Mouse (Mus musculus): ENCODE results near the gene Apoe. TPM values are rescaled to one million over a fixed set of nuclear protein-coding genes. Genes with fewer than 3 reads are reported as not detected.

Apoe gene
- polyA plus RNA-seq, 1 experiment from 2014 or later = 596 TPM

DNA sequence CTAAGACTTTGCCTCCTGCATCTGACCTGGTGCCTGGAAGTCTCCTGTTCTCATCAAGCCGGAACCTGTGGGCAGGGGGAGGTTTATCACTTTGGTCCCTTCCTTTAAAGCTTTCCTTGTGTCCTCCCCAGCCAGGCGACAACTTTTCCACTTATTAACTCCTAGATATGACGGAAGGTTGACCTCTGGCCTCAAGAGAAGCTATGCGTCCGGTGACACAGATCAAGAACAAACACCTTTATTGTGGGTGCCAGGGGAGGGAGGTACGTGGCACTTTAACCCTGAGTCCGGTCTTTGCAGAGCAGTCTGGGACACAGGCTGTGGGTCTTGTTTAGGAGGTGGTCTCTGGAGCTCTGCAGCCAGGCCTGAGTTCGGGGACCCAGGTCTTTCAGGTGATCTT, 21.1 kb downstream of the Apoe start, which contains the start of gene Apoc2:
Apoc2 (minus strand) TSS at position 70 of the 400 bp plus-strand sequence.
- Histone ChIP-seq H3K27ac (no peak within 1 kb of the TSS), H3K4me1 (replicated peaks) (peaks cover 5% of the 10 kb centered on the region; the same call in 1 of the 2 replicates)

DNA sequence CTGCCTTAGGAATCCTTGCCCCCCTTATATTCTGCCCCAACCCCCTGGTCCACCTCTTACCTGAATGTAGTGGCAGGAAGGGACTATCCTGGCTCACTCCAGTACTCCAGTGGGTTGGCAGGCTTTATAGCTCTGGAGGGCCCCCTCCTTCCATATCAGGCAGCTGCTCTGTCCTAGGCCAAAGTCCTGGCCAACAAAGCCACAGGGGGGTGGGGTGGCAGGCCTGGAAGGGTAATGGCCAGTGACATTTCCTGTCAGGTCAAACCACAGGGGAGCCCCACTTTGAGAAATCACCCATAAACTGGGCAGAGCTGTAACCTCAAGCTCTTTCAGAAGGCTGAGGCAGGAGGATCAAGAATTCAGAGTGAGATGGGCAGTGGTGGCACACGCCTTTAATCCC, 22.3 kb downstream of the Apoe start:
- Histone ChIP-seq H3K27ac (no peak overlapping the region), H3K9ac (no peak overlapping the region), H3K9me3 (replicated peaks) (no peaks in the 10 kb centered on the region), H3K4me2 (no peak overlapping the region), H3K4me1 (replicated peaks) (peaks cover 5% of the 10 kb centered on the region; the same call in 1 of the 2 replicates), H3K4me3 (no peak overlapping the region), H3K27me3 (no peaks in the 10 kb centered on the region), H3K36me3 (no peaks in the 10 kb centered on the region)
- no peak for ATAC-seq (replicated peaks; ENCODE audit: insufficient number of reproducible peaks, insufficient read depth, low FRiP score, low read depth)
- 77% methylated on average over 1 of the region's 1 CpGs for WGBS

More for the DNA sequence above, 21.1 kb downstream of the Apoe start, which contains the start of gene Apoc2:
- no peak within 1 kb of the TSS for H3K9ac ChIP-seq
- no peaks in the 10 kb centered on the region for H3K27me3 ChIP-seq
- H3K4me2 ChIP-seq = no peak within 1 kb of the TSS
- ATAC-seq (replicated peaks; ENCODE audit: insufficient number of reproducible peaks, insufficient read depth, low FRiP score, low read depth) = no peak
- H3K9me3 ChIP-seq (replicated peaks) = no peaks in the 10 kb centered on the region
- H3K4me3 ChIP-seq = no peak within 1 kb of the TSS
- WGBS = 64% methylated on average over 8 of the region's 8 CpGs
- no peaks in the 10 kb centered on the region for H3K36me3 ChIP-seq

- Histone ChIP-seq H3K4me3 (no peak overlapping the region), H3K4me2 (no peak overlapping the region), H3K27me3 (no peaks in the 10 kb centered on the region), H3K27ac (no peak overlapping the region), H3K9me3 (replicated peaks) (no peaks in the 10 kb centered on the region), H3K4me1 (replicated peaks) (no peaks in the 10 kb centered on the region), H3K36me3 (no peaks in the 10 kb centered on the region), H3K9ac (no peak overlapping the region)
- WGBS = 74% methylated on average over 10 of the region's 10 CpGs
- ATAC-seq (replicated peaks; ENCODE audit: insufficient number of reproducible peaks, insufficient read depth, low FRiP score, low read depth) = no peak
These were observed 23.2 kb downstream of the Apoe start for GRCm38 (mm10) chr7:19675824-19676223.

- Histone ChIP-seq H3K27ac (no peak overlapping the region), H3K4me2 (no peak overlapping the region), H3K4me3 (no peak overlapping the region), H3K27me3 (no peaks in the 10 kb centered on the region), H3K36me3 (no peaks in the 10 kb centered on the region), H3K4me1 (replicated peaks) (peaks cover 5% of the 10 kb centered on the region), H3K9ac (no peak overlapping the region), H3K9me3 (replicated peaks) (no peaks in the 10 kb centered on the region)
- WGBS = 52% methylated on average over 14 of the region's 14 CpGs
- ATAC-seq (replicated peaks; ENCODE audit: insufficient number of reproducible peaks, insufficient read depth, low FRiP score, low read depth) = no peak
These were observed 25.8 kb downstream of the Apoe start for GRCm38 (mm10) chr7:19673083-19673699.

DNA sequence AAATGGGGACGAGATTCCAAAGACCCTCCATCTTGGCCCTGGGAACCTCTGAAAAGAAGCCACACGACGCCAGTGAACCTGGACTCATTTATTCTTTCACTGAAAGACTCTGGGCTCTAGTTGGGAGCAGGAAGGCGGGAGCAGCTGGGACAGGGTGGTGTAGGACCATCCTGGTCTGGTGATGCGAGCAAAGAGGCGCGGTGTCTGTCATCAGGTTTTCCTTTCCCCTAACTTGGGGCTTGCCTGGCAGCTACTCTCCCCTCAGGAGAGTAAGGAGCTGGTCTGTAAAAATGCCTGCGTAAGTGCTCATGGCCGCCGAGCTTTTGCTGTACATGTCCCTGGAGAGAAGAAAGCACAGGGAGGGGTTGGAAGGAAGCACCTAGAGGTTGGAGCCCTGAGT, 27.5 kb downstream of the Apoe start:
- no peak overlapping the region for H3K27ac ChIP-seq
- no peak for ATAC-seq (replicated peaks; ENCODE audit: insufficient number of reproducible peaks, insufficient read depth, low FRiP score, low read depth)
- no peak overlapping the region for H3K4me3 ChIP-seq
- no peaks in the 10 kb centered on the region for H3K27me3 ChIP-seq
- no peak overlapping the region for H3K9ac ChIP-seq
- WGBS = 71% methylated on average over 10 of the region's 10 CpGs
- H3K36me3 ChIP-seq = no peaks in the 10 kb centered on the region
- H3K4me1 ChIP-seq (replicated peaks) = peaks cover 5% of the 10 kb centered on the region
- no peak overlapping the region for H3K4me2 ChIP-seq
- no peaks in the 10 kb centered on the region for H3K9me3 ChIP-seq (replicated peaks)

GRCm38 (mm10) chr7:19668947-19669721, 29.9 kb downstream of the Apoe start:
- Histone ChIP-seq H3K4me1 (replicated peaks) (peaks cover 13% of the 10 kb centered on the region), H3K9me3 (replicated peaks) (no peaks in the 10 kb centered on the region), H3K36me3 (no peaks in the 10 kb centered on the region), H3K4me2 (peak overlapping the region; percentile 48), H3K4me3 (no peak overlapping the region), H3K9ac (0 out of 2 replicates have a peak overlapping the region, but pooled peaks have one; percentile 8), H3K27ac (peak overlapping the region; percentile 53), H3K27me3 (no peaks in the 10 kb centered on the region)
- ATAC-seq (replicated peaks; ENCODE audit: insufficient number of reproducible peaks, insufficient read depth, low FRiP score, low read depth) = peak; percentile 69
- 5% methylated on average over 10 of the region's 10 CpGs for WGBS

- no peak for ATAC-seq (replicated peaks; ENCODE audit: insufficient number of reproducible peaks, insufficient read depth, low FRiP score, low read depth)
- H3K4me2 ChIP-seq = no peak overlapping the region
- H3K4me1 ChIP-seq (replicated peaks) = peaks cover 28% of the 10 kb centered on the region
- no peak overlapping the region for H3K27ac ChIP-seq
- H3K27me3 ChIP-seq = no peaks in the 10 kb centered on the region
- WGBS = 75% methylated on average over 2 of the region's 2 CpGs
- no peaks in the 10 kb centered on the region for H3K36me3 ChIP-seq
- no peak overlapping the region for H3K4me3 ChIP-seq
- no peak overlapping the region for H3K9ac ChIP-seq
- H3K9me3 ChIP-seq (replicated peaks) = no peaks in the 10 kb centered on the region
These were observed 31.6 kb downstream of the Apoe start for GRCm38 (mm10) chr7:19667434-19667833.

DNA sequence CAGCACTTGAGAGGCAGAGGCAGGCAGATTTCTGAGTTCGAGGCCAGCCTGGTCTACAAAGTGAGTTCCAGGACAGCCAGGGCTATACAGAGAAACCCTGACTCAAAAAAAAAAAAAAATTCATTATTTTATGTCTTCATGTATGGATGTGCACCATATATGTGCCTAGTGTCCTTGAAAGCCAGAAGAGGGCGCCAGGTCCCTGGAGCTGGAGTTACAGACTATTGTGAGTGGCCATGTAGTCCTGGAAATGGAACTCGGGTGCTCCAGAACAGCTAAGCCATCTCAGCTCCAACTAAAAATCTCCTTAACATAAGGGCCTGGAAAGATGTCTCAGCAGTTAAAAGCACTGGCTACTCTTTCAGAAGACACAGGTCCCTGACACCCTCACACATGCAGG, 32.2 kb downstream of the Apoe start:
- H3K4me3 ChIP-seq = no peak overlapping the region
- peaks cover 33% of the 10 kb centered on the region for H3K4me1 ChIP-seq (replicated peaks)
- 65% methylated on average over 3 of the region's 3 CpGs for WGBS
- no peak for ATAC-seq (replicated peaks; ENCODE audit: insufficient number of reproducible peaks, insufficient read depth, low FRiP score, low read depth)
- H3K36me3 ChIP-seq = 0 out of 2 replicates have a peak, but pooled peaks cover 3% of the 10 kb centered on the region
- no peak overlapping the region for H3K9ac ChIP-seq
- H3K4me2 ChIP-seq = no peak overlapping the region
- H3K27ac ChIP-seq = no peak overlapping the region
- no peaks in the 10 kb centered on the region for H3K27me3 ChIP-seq
- no peaks in the 10 kb centered on the region for H3K9me3 ChIP-seq (replicated peaks)

DNA sequence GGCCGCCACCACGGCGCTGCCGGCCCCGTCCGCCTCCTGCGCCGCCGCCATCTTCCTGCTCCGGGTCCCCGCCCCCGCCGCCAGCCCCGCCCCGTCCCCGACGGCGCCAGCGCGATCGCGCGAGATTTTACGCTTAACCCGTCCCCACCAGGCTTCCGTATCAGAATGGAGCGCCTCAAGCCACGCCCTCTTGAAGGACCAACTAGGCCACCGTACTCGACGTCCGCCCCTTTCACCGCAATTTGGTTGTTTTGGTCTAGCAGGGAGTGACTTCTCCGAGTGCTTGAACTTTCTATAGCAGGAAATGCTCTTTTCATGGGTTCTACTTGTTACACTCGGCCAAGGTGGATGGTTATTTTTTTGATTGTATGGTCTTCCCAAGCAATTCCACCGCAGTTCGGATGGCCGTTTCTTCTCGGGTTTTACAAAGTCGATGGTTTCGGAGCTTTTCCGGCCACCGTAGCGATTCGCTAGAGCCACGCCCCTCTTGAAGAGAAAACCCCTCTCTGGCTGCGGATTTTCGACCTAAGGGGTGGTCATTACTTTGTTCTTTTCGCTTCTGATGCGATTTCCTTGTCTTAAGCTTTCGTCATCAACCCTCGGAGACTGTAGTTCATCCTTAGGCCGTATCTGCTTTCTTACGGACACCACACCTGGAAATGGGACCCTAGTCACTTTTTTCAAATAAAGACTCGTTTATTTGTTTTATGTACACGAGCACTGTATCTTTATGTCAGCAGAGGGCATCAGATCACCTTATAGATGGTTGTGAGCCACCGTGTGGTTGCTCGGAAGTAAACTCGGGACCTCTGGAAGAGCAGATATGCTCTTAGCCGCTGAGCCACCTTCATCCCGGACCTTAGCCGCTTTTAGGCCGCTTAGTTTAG, 33.8 kb downstream of the Apoe start, which contains the start of gene Clptm1:
Clptm1 (minus strand) TSS at position 79 of the 887 bp plus-strand sequence.
- WGBS = under 1% methylated on average over 63 of the region's 63 CpGs
- H3K36me3 ChIP-seq = 0 out of 2 replicates have a peak, but pooled peaks cover 4% of the 10 kb centered on the region
- peaks cover 33% of the 10 kb centered on the region for H3K4me1 ChIP-seq (replicated peaks)
- no peaks in the 10 kb centered on the region for H3K27me3 ChIP-seq
- H3K9me3 ChIP-seq (replicated peaks) = no peaks in the 10 kb centered on the region
- ATAC-seq (replicated peaks; ENCODE audit: insufficient number of reproducible peaks, insufficient read depth, low FRiP score, low read depth) = peak; percentile 86
- H3K4me2 ChIP-seq = peak within 1 kb of the TSS; percentile 88
- peak within 1 kb of the TSS; percentile 97 for H3K4me3 ChIP-seq
- peak within 1 kb of the TSS; percentile 96 for H3K9ac ChIP-seq
- peak within 1 kb of the TSS; percentile 90 for H3K27ac ChIP-seq

- peak; percentile 44 for ATAC-seq (replicated peaks; ENCODE audit: insufficient number of reproducible peaks, insufficient read depth, low FRiP score, low read depth)
- 1% methylated on average over 37 of the region's 37 CpGs for WGBS
These were observed 34.5 kb downstream of the Apoe start for GRCm38 (mm10) chr7:19664455-19664954.

More at GRCm38 (mm10) chr7:19664455-19664954, 34.5 kb downstream of the Apoe start:
- Histone ChIP-seq H3K27ac (peak overlapping the region; percentile 90), H3K9me3 (replicated peaks) (no peaks in the 10 kb centered on the region), H3K4me3 (peak overlapping the region; percentile 97), H3K36me3 (0 out of 2 replicates have a peak, but pooled peaks cover 4% of the 10 kb centered on the region), H3K27me3 (no peaks in the 10 kb centered on the region), H3K4me2 (peak overlapping the region; percentile 88), H3K4me1 (replicated peaks) (peaks cover 33% of the 10 kb centered on the region), H3K9ac (peak overlapping the region; percentile 96)
